Mouse (Mus musculus): Measurements from ENCODE around the gene Mosmo.

DNA sequence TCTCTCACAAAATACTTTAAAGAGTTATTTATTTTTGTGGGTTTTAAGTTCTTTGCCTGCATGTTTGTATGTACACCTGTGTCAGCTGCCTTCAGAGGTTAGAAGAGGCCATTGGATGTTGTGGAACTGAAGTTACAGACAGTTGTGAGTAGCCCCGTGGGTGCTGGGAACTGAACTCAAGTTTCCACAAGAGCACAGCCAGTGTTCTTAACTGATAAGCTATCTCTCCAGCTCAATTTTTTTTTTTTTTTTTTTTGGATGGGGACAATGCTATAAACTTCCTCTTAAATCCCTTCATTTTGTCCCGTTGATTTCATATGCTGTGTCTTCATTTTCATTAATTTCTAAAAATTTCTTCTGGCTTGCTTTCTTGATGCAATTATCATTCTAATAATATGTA, 35.8 kb downstream of the Mosmo start:
- TF ChIP-seq CTCF (IDR thresholded peaks at IDR 0.05; ENCODE audit: low read depth) (no peak), EP300 (IDR thresholded peaks at IDR 0.05; ENCODE audit: low read depth) (no peak)
